Mouse (Mus musculus) C2C12 (cell line): ENCODE results near the gene Mst1. TPM values are rescaled to one million over a fixed set of nuclear protein-coding genes. Genes with fewer than 3 reads are reported as not detected.

ENCODE experiments used
- H3K27me3 ChIP-seq: one replicate; pipeline ENCODE4 v1.6.1; 2011; ENCODE audit not compliant: control insufficient read depth, insufficient read depth, insufficient read length
- H3K36me3 ChIP-seq: one replicate; pipeline ENCODE4 v1.6.1; 2011; ENCODE audit not compliant: control insufficient read depth, insufficient read depth
- H3K4me3 ChIP-seq: one replicate; pipeline ENCODE4 v1.5.1; 2011; ENCODE audit warnings: mild to moderate bottlenecking, control low read depth; ENCODE audit not compliant: poor library complexity, insufficient read depth, severe bottlenecking
- H3K79me2 ChIP-seq: one replicate; pipeline ENCODE4 v1.6.1; 2011; ENCODE audit not compliant: control insufficient read depth, insufficient read depth
- H3K79me3 ChIP-seq: one replicate; pipeline ENCODE4 v1.6.1; 2011; ENCODE audit warnings: low read depth, control low read depth
- H3ac ChIP-seq: one replicate; pipeline ENCODE3; 2011; ENCODE audit warnings: low read depth; ENCODE audit not compliant: control insufficient read depth, insufficient read length
- CEBPB ChIP-seq: IDR thresholded peaks from one replicate; pipeline ENCODE4 v1.6.1; 2011; ENCODE audit warnings: low read depth, mild to moderate bottlenecking, control low read depth, moderate library complexity
- CTCF ChIP-seq: IDR thresholded peaks from one replicate; pipeline ENCODE4 v1.5.1; 2011; ENCODE audit not compliant: control insufficient read depth, insufficient read depth, insufficient read length
- FOSL1 ChIP-seq: IDR thresholded peaks from one replicate; pipeline ENCODE4 v1.8.0; 2011; ENCODE audit warnings: mild to moderate bottlenecking, low read length; ENCODE audit not compliant: poor library complexity, insufficient read depth, severe bottlenecking
- MAX ChIP-seq: IDR thresholded peaks from one replicate; pipeline ENCODE4 v1.6.1; 2011; ENCODE audit warnings: mild to moderate bottlenecking, control low read depth
- MYOD1 ChIP-seq: IDR thresholded peaks from one replicate; pipeline ENCODE4 v1.6.1; 2011; ENCODE audit warnings: low read depth; ENCODE audit not compliant: control insufficient read depth, insufficient read length
- MYOG ChIP-seq: IDR thresholded peaks from one replicate; pipeline ENCODE4 v1.6.1; 2011; ENCODE audit not compliant: control insufficient read depth, insufficient read length; ENCODE audit errors: extremely low read depth
- USF1 ChIP-seq: IDR thresholded peaks from one replicate; pipeline ENCODE4 v1.6.1; 2011; ENCODE audit warnings: low read depth, mild to moderate bottlenecking, control low read depth, moderate library complexity
- polyA plus RNA-seq: library from polyadenylated mRNA; unstranded; fragments of >200 nt; fragmentation: generic; extraction: Trizol; gene quantifications from one replicate; pipeline ENCODE4 v1.2.1, GENCODE M21; 2012; ENCODE audit warnings: missing spikeins

Gene Mst1
- polyA plus RNA-seq, 1 experiment: 0.09 TPM

- H3K27me3 ChIP-seq: no peaks in the 10 kb centered on the region
- no peak for TF ChIP-seq FOSL1
- TF ChIP-seq CTCF: no peak
- TF ChIP-seq MAX: no peak
- no peak for TF ChIP-seq USF1
- no peak for TF ChIP-seq MYOG
- no peak for TF ChIP-seq MYOD1
- TF ChIP-seq CEBPB: no peak
- no peaks in the 10 kb centered on the region for H3K79me3 ChIP-seq
- no peak overlapping the region for H3ac ChIP-seq
- H3K79me2 ChIP-seq: peaks cover 2% of the 10 kb centered on the region
- H3K4me3 ChIP-seq: no peak overlapping the region
- H3K36me3 ChIP-seq: peaks cover 13% of the 10 kb centered on the region
Observed at GRCm38 (mm10) chr9:108055061-108055460, 25.2 kb upstream of the Mst1 start.

- no peak overlapping the region for H3K4me3 ChIP-seq
- H3K79me2 ChIP-seq: no peaks in the 10 kb centered on the region
- H3ac ChIP-seq: no peak overlapping the region
- H3K79me3 ChIP-seq: no peaks in the 10 kb centered on the region
- TF ChIP-seq CTCF: no peak
- TF ChIP-seq MYOG: no peak
- no peak for TF ChIP-seq FOSL1
- no peak for TF ChIP-seq USF1
- TF ChIP-seq MAX: no peak
- no peak for TF ChIP-seq MYOD1
- no peak for TF ChIP-seq CEBPB
- H3K27me3 ChIP-seq: no peaks in the 10 kb centered on the region
- H3K36me3 ChIP-seq: peaks cover 13% of the 10 kb centered on the region
Observed at GRCm38 (mm10) chr9:108055661-108056237, 24.5 kb upstream of the Mst1 start.

- no peaks in the 10 kb centered on the region for H3K79me2 ChIP-seq
- H3ac ChIP-seq: no peak overlapping the region
- TF ChIP-seq CTCF (no peak), FOSL1 (no peak)
- H3K27me3 ChIP-seq: no peaks in the 10 kb centered on the region
- no peaks in the 10 kb centered on the region for H3K79me3 ChIP-seq
- peaks cover 6% of the 10 kb centered on the region for H3K36me3 ChIP-seq
- H3K4me3 ChIP-seq: no peak overlapping the region
Observed at GRCm38 (mm10) chr9:108056361-108057261, 23.6 kb upstream of the Mst1 start.

GRCm38 (mm10) chr9:108057262-108057562, 23.0 kb upstream of the Mst1 start:
- H3K27me3 ChIP-seq: no peaks in the 10 kb centered on the region
- TF ChIP-seq USF1: no peak
- TF ChIP-seq FOSL1: no peak
- H3ac ChIP-seq: no peak overlapping the region
- no peaks in the 10 kb centered on the region for H3K79me3 ChIP-seq
- H3K36me3 ChIP-seq: no peaks in the 10 kb centered on the region
- H3K79me2 ChIP-seq: no peaks in the 10 kb centered on the region
- no peak overlapping the region for H3K4me3 ChIP-seq

GRCm38 (mm10) chr9:108058291-108058690, 21.9 kb upstream of the Mst1 start:
- Histone ChIP-seq H3K36me3 (no peaks in the 10 kb centered on the region), H3K79me3 (no peaks in the 10 kb centered on the region)

GRCm38 (mm10) chr9:108062142-108062541, 18.1 kb upstream of the Mst1 start:
- H3K36me3 ChIP-seq: no peaks in the 10 kb centered on the region
- no peaks in the 10 kb centered on the region for H3K27me3 ChIP-seq
- no peaks in the 10 kb centered on the region for H3K79me3 ChIP-seq
- no peak overlapping the region for H3ac ChIP-seq
- no peak overlapping the region for H3K4me3 ChIP-seq
- TF ChIP-seq MYOD1 (no peak), CTCF (no peak), MAX (no peak), CEBPB (no peak), FOSL1 (no peak), USF1 (no peak), MYOG (no peak)
- no peaks in the 10 kb centered on the region for H3K79me2 ChIP-seq

More at GRCm38 (mm10) chr9:108058291-108058690, 21.9 kb upstream of the Mst1 start:
- Histone ChIP-seq H3K27me3 (no peaks in the 10 kb centered on the region), H3K79me2 (no peaks in the 10 kb centered on the region), H3K4me3 (no peak overlapping the region), H3ac (no peak overlapping the region)
- TF ChIP-seq FOSL1 (no peak), MAX (no peak), MYOG (no peak), USF1 (no peak), MYOD1 (no peak), CTCF (no peak), CEBPB (no peak)
